ENCODE assay signal across 11 mouse cellular contexts in genomic region chr17:84362581-84363286, GRCm38 (mm10).
A peak's percentile ranks its signal among the peaks of the same experiment; 100 is the strongest.
DNase-seq lines count a peak whose midpoint lies in the region; ATAC-seq and TF ChIP-seq lines count a peak whose summit lies in the region.
"Had no signal": no experiment of that assay in that cellular context is flagged by ENCODE, and none has a peak within 500 bp of the region (broad histone marks: within the 10 kb centered on the region; RNA-seq: fewer than 3 reads in every experiment).

No protein-coding gene starts in this region.

- no peaks in the 10 kb centered on the region for H3K27me3 ChIP-seq in intestine, embryonic 16.5 days (replicated peaks; ENCODE audit: control insufficient read depth, insufficient read depth, low read length)
- H3K27me3 ChIP-seq in intestine, embryonic 15.5 days (replicated peaks): no peaks in the 10 kb centered on the region
- H3K27me3 ChIP-seq in neural tube, embryonic 13.5 days: no peaks in the 10 kb centered on the region
- no peaks in the 10 kb centered on the region for H3K27me3 ChIP-seq in neural tube, embryonic 15.5 days (replicated peaks)
- H3K27me3 ChIP-seq in stomach, postnatal 0 days (ENCODE audit: control insufficient read depth, insufficient read depth, low read length): no peaks in the 10 kb centered on the region

- TF ChIP-seq EP300 in stomach, postnatal 0 days (optimal IDR thresholded peaks at IDR 0.05): no peak

- H3K9me3 ChIP-seq in intestine, embryonic 16.5 days (ENCODE audit: control insufficient read depth, low read length): no peaks in the 10 kb centered on the region
- H3K9me3 ChIP-seq in intestine, embryonic 15.5 days: no peaks in the 10 kb centered on the region
- H3K9me3 ChIP-seq in neural tube, embryonic 13.5 days: no peaks in the 10 kb centered on the region
- no peaks in the 10 kb centered on the region for H3K9me3 ChIP-seq in neural tube, embryonic 15.5 days (replicated peaks)
- no peaks in the 10 kb centered on the region for H3K9me3 ChIP-seq in stomach, postnatal 0 days (ENCODE audit: control insufficient read depth, low read length)
- H3K9me3 ChIP-seq: G1E had no signal

- peaks cover 29% of the 10 kb centered on the region for H3K4me1 ChIP-seq in intestine, embryonic 16.5 days (ENCODE audit: control insufficient read depth, insufficient read depth, low read length)
- H3K4me1 ChIP-seq in intestine, embryonic 15.5 days (replicated peaks): peaks cover 24% of the 10 kb centered on the region
- peaks cover 36% of the 10 kb centered on the region for H3K4me1 ChIP-seq in neural tube, embryonic 13.5 days (replicated peaks)
- H3K4me1 ChIP-seq in neural tube, embryonic 15.5 days: peaks cover 30% of the 10 kb centered on the region
- peaks cover 13% of the 10 kb centered on the region for H3K4me1 ChIP-seq in stomach, postnatal 0 days (replicated peaks; ENCODE audit: control insufficient read depth, insufficient read depth)

- no peak for TF ChIP-seq CTCF in stomach, postnatal 0 days (IDR thresholded peaks at IDR 0.05; ENCODE audit: low read depth)

- H3K27ac ChIP-seq in intestine, embryonic 16.5 days (ENCODE audit: low read length): 0 out of 2 replicates have a peak overlapping the region, but pooled peaks have one; percentile 7
- no peak overlapping the region for H3K27ac ChIP-seq in intestine, embryonic 15.5 days
- peak overlapping the region; percentile 18; the same call in 1 of the 2 replicates for H3K27ac ChIP-seq in neural tube, embryonic 13.5 days (replicated peaks)
- H3K27ac ChIP-seq in neural tube, embryonic 15.5 days (replicated peaks): no peak overlapping the region
- H3K27ac ChIP-seq in stomach, postnatal 0 days (replicated peaks): peak overlapping the region; percentile 5; the same call in 1 of the 2 replicates

- no peak for ATAC-seq in intestine, embryonic 16.5 days
- no peak for ATAC-seq in intestine, embryonic 15.5 days
- ATAC-seq in neural tube, embryonic 13.5 days (ENCODE audit: low read depth): no peak
- no peak for ATAC-seq in neural tube, embryonic 15.5 days (ENCODE audit: low FRiP score)
- ATAC-seq in stomach, postnatal 0 days (ENCODE audit: low FRiP score, low TSS enrichment): no peak
- ATAC-seq: activated CD4-positive, CD25-positive, alpha-beta regulatory T cell, adult 4 months had no signal

- WGBS in intestine, embryonic 16.5 days: 81% methylated on average over 13 of the region's 13 CpGs
- WGBS in intestine, embryonic 15.5 days: 75% methylated on average over 13 of the region's 13 CpGs
- 85% methylated on average over 13 of the region's 13 CpGs for WGBS in neural tube, embryonic 13.5 days
- 85% methylated on average over 13 of the region's 13 CpGs for WGBS in neural tube, embryonic 15.5 days
- 61% methylated on average over 13 of the region's 13 CpGs for WGBS in stomach, postnatal 0 days

- H3K4me2 ChIP-seq in intestine, embryonic 16.5 days (ENCODE audit: low read depth, low read length): no peak overlapping the region
- H3K4me2 ChIP-seq in intestine, embryonic 15.5 days (replicated peaks): no peak overlapping the region
- H3K4me2 ChIP-seq in neural tube, embryonic 13.5 days: no peak overlapping the region
- H3K4me2 ChIP-seq in neural tube, embryonic 15.5 days: no peak overlapping the region
- no peak overlapping the region for H3K4me2 ChIP-seq in stomach, postnatal 0 days (replicated peaks; ENCODE audit: low read depth)

- H3K36me3 ChIP-seq in intestine, embryonic 16.5 days (ENCODE audit: control insufficient read depth, insufficient read depth, low read length): no peaks in the 10 kb centered on the region
- H3K36me3 ChIP-seq in intestine, embryonic 15.5 days: no peaks in the 10 kb centered on the region
- no peaks in the 10 kb centered on the region for H3K36me3 ChIP-seq in neural tube, embryonic 13.5 days
- H3K36me3 ChIP-seq in neural tube, embryonic 15.5 days: no peaks in the 10 kb centered on the region
- no peaks in the 10 kb centered on the region for H3K36me3 ChIP-seq in stomach, postnatal 0 days (ENCODE audit: control insufficient read depth, insufficient read depth, low read length)

- DNase-seq in cerebellum, postnatal 10 days: peak; percentile 53 to 64
- no peak for DNase-seq in cerebellum, postnatal 4 days (ENCODE audit: low spot score in 2 of 2)
- DNase-seq in stomach, postnatal 0 days (ENCODE audit: low spot score): no peak
- DNase-seq in layer of hippocampus, adult 11-12 months (ENCODE audit: low spot score): no peak
- DNase-seq: thymus, adult 2 months had no signal

- H3K9ac ChIP-seq in intestine, embryonic 16.5 days (ENCODE audit: low read depth, low read length): no peak overlapping the region
- H3K9ac ChIP-seq in intestine, embryonic 15.5 days: no peak overlapping the region
- no peak overlapping the region; the same call in 1 of the 2 replicates for H3K9ac ChIP-seq in neural tube, embryonic 13.5 days
- H3K9ac ChIP-seq in neural tube, embryonic 15.5 days (replicated peaks): no peak overlapping the region
- H3K9ac ChIP-seq in stomach, postnatal 0 days (ENCODE audit: low read length): no peak overlapping the region

- no peak overlapping the region for H3K4me3 ChIP-seq in intestine, embryonic 16.5 days (ENCODE audit: low read length)
- H3K4me3 ChIP-seq in intestine, embryonic 15.5 days (replicated peaks): no peak overlapping the region
- H3K4me3 ChIP-seq in neural tube, embryonic 13.5 days: no peak overlapping the region
- no peak overlapping the region for H3K4me3 ChIP-seq in neural tube, embryonic 15.5 days (replicated peaks)
- H3K4me3 ChIP-seq in stomach, postnatal 0 days (ENCODE audit: low read depth, low read length): no peak overlapping the region

Comparison
In these comparisons a context has a peak if more than half of its experiments do, and no peak if none do; other contexts are left out.
1. DNase-seq: peak in cerebellum, postnatal 10 days (2 of 2); none in cerebellum, postnatal 4 days (0 of 2), stomach, postnatal 0 days (single experiment) and layer of hippocampus, adult 11-12 months (single experiment).
2. H3K27ac ChIP-seq: peak in intestine, embryonic 16.5 days (single experiment), neural tube, embryonic 13.5 days (single experiment) and stomach, postnatal 0 days (single experiment); none in intestine, embryonic 15.5 days (single experiment) and neural tube, embryonic 15.5 days (single experiment).